Mouse (Mus musculus) embryonic stem cell, embryonic (primary cell): ENCODE measurements at regions not wholly inside any gene's neighbourhood (a gene's known extent, or its start where the extent isn't known, plus 50 kb on each side); places are given as distances from the start of the nearest gene placed in this dataset.

Experiments
- CTCF ChIA-PET, 4 experiments: fragments of 300-600 bp in 2 of 4; fragments of 350-600 bp in 2 of 4; sonication (Branson Sonifier 250); formaldehyde crosslinking; loops; one replicate each; lab custom pipeline; 2022; ENCODE audit warnings: inconsistent platforms in 2 of 4; lab: Charles Lee
- POLR2A ChIA-PET, 4 experiments: fragments of 300-600 bp in 2 of 4; fragments of 350-600 bp in 2 of 4; sonication (Branson Sonifier 250); formaldehyde crosslinking; loops; one replicate each; lab custom pipeline; 2022; ENCODE audit warnings: antibody characterized with exemption in 4 of 4, inconsistent platforms in 1 of 4; lab: Charles Lee

GRCm38 (mm10) chr14:69107796-69108195 is 186.3 kb downstream of the Synb start:
- ChIA-PET POLR2A (no interaction called here), CTCF (no interaction called here)

- CTCF ChIA-PET: interaction anchor here in 1 of 4 experiments (0.5 kb wide), 1 partner anchor 712 kb away, joined by 4 read pairs; no protein-coding TSS in a partner anchor
- POLR2A ChIA-PET: no interaction called here
Measured at GRCm38 (mm10) chr14:69104646-69105045, 189.5 kb downstream of the Synb start.

- POLR2A ChIA-PET: no interaction called here
Measured at GRCm38 (mm10) chr14:69103371-69104009, 190.6 kb downstream of the Synb start.

GRCm38 (mm10) chr14:69100866-69101265 is 193.2 kb downstream of the Synb start:
- ChIA-PET CTCF (interaction anchor here in 1 of 4 experiments (0.7 kb wide), 1 partner anchor 751 kb away, joined by 6 read pairs; no protein-coding TSS in a partner anchor), POLR2A (interaction anchor here in 1 of 4 experiments (0.6 kb wide), 1 partner anchor 148 kb away, joined by 5 read pairs; no protein-coding TSS in a partner anchor)

More at GRCm38 (mm10) chr14:69103371-69104009, 190.6 kb downstream of the Synb start:
- CTCF ChIA-PET: interaction anchor here in 1 of 4 experiments (0.5 kb wide), 1 partner anchor 19 kb away, joined by 4 read pairs; no protein-coding TSS in a partner anchor

- CTCF ChIA-PET: no interaction called here
- POLR2A ChIA-PET: no interaction called here
Measured at GRCm38 (mm10) chr14:69095599-69095998, 198.5 kb downstream of the Synb start.
